Mouse (Mus musculus) testis, adult 2 months (tissue): ENCODE measurements around the gene Osm. TPM values are rescaled to one million over a fixed set of nuclear protein-coding genes. Genes with fewer than 3 reads are reported as not detected.

Experiments used
- H3K27ac ChIP-seq: fragments of 200-500 bp; 2 replicates; pipeline ENCODE4 v1.5.1; 2012; ENCODE audit warnings: low read depth, low read length; ENCODE audit not compliant: control insufficient read depth, insufficient read depth
- H3K27me3 ChIP-seq: fragments of 200-500 bp; 2 replicates; pipeline ENCODE4 v1.6.1; 2012; ENCODE audit warnings: mild to moderate bottlenecking, low read length, moderate library complexity; ENCODE audit not compliant: control insufficient read depth, insufficient read depth
- H3K36me3 ChIP-seq: fragments of 200-500 bp; 2 replicates; pipeline ENCODE4 v1.6.1; 2012; ENCODE audit warnings: mild to moderate bottlenecking, low read length; ENCODE audit not compliant: control insufficient read depth, insufficient read depth
- H3K4me1 ChIP-seq: fragments of 200-500 bp; 2 replicates; pipeline ENCODE4 v1.6.1; 2012; ENCODE audit warnings: low read length; ENCODE audit not compliant: control insufficient read depth, insufficient read depth
- H3K4me3 ChIP-seq: fragments of 200-500 bp; 2 replicates; pipeline ENCODE4 v1.5.1; 2012; ENCODE audit warnings: low read depth, mild to moderate bottlenecking, low read length, moderate library complexity, mixed read lengths; ENCODE audit not compliant: control insufficient read depth
- CTCF ChIP-seq: fragments of 200-500 bp; IDR thresholded peaks from 2 replicates; pipeline ENCODE4 v1.5.1; 2012; ENCODE audit warnings: low read depth, mild to moderate bottlenecking, inconsistent platforms, low read length, moderate library complexity; ENCODE audit not compliant: control insufficient read depth, insufficient read depth, insufficient replicate concordance
- POLR2A ChIP-seq: fragments of 200-500 bp; IDR thresholded peaks from 2 replicates; pipeline ENCODE4 v1.6.1; 2012; ENCODE audit warnings: low read depth, mild to moderate bottlenecking, inconsistent platforms, low read length, moderate library complexity; ENCODE audit not compliant: control insufficient read depth
- polyA plus RNA-seq: library from polyadenylated mRNA; depleted of rRNA; stranded (reverse); fragments of >200 nt; gene quantifications from 2 replicates; pipeline ENCODE4 v1.2.3, GENCODE M21; 2012

Gene Osm
- polyA plus RNA-seq, 1 experiment: not detected

DNA sequence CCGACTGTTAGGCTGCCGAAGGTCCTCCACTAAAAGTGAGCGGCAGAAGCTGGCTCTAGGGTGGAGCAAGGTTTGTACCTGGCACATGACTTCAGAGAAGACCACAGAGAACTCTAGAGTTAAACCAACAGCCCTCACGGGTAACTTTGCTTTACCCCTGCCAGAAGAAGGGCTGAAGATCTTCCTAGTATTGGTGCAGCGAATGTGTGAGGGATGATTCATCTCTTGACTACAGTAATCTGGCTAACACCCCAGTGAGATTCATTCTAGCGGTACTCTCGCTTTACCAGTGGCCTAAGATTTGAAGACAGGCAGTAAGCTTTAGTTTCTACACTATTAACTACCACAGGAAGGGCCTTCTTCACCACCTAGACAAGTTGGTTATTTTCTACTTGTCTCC, 30.3 kb upstream of the Osm start:
- no peak overlapping the region for H3K4me3 ChIP-seq
- no peak overlapping the region for H3K27ac ChIP-seq
- TF ChIP-seq CTCF (no peak), POLR2A (no peak)
- H3K4me1 ChIP-seq: no peaks in the 10 kb centered on the region; the same call in 1 of the 2 replicates
- H3K27me3 ChIP-seq: no peaks in the 10 kb centered on the region
- H3K36me3 ChIP-seq: peaks cover 9% of the 10 kb centered on the region

DNA sequence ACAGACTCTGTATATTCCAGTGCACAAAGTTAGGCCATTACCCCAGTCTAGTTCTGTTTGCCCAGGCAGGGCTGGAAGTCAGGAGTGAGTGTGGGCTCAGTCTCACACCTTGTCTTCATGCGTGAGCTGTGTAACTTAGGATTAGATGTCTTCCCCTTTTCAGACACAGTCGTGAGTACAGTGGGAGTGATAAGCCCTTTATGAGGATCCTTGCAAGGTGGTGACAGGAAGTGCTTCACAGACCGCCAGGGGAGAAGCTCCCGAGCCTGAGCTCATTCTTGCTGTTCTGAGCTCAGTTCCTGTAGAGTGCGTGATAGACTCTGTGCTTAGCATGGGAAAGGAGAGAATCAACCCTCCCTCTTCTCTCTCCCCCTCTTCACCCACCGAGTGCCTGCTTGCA, 29.7 kb upstream of the Osm start:
- no peak overlapping the region for H3K27ac ChIP-seq
- no peak for TF ChIP-seq CTCF
- TF ChIP-seq POLR2A: no peak
- H3K4me1 ChIP-seq: no peaks in the 10 kb centered on the region; the same call in 1 of the 2 replicates
- no peaks in the 10 kb centered on the region for H3K27me3 ChIP-seq
- peaks cover 9% of the 10 kb centered on the region for H3K36me3 ChIP-seq
- no peak overlapping the region for H3K4me3 ChIP-seq

DNA sequence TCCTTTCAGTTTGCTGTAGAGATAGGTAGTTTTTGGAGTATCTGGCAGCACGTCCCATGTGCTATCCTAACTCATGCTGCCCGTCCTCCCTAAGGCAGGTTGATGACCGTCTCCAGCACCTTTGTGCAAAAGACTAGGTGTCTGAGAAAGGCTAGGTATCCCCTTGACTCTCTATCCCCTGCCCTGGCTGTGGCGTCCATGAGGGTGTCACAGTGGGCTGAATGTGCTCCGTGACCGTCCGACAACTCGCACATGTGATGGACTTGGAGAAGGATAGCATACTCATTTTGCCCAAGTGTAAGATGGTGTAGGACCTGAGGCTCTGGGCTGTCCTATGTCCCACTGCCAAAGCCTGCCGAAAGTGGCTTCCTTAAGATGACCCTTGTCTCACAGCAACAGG, 28.6 kb upstream of the Osm start:
- peaks cover 7% of the 10 kb centered on the region for H3K36me3 ChIP-seq
- no peaks in the 10 kb centered on the region for H3K27me3 ChIP-seq
- H3K4me3 ChIP-seq: no peak overlapping the region
- no peaks in the 10 kb centered on the region; the same call in 1 of the 2 replicates for H3K4me1 ChIP-seq
- TF ChIP-seq CTCF (no peak), POLR2A (no peak)
- H3K27ac ChIP-seq: no peak overlapping the region

DNA sequence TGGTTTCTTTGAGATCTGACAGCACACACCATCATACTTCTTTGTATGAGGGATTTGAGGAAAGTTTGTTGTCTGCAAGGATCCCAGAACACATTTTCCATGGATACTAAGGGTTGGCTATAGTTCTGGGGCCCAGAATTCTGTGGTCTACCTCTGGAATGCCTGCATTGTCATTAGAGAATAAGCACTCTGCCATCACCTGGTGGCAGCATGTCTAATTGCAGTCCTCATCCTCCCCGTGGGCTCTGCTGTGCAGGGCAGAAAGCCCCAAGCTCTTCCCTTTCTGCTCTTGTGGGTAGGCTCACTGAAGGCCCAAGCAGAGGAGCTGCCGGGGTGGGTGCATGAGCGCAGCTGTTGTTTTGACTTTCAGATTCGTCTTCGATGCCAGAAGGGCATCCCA, 26.7 kb upstream of the Osm start:
- Histone ChIP-seq H3K27ac (peak overlapping the region; percentile 19), H3K27me3 (no peaks in the 10 kb centered on the region), H3K36me3 (peaks cover 7% of the 10 kb centered on the region), H3K4me1 (peaks cover 2% of the 10 kb centered on the region; the same call in 1 of the 2 replicates), H3K4me3 (peak overlapping the region; percentile 60)
- TF ChIP-seq CTCF (peak; percentile 34; the same call in 1 of the 2 replicates), POLR2A (no peak)

DNA sequence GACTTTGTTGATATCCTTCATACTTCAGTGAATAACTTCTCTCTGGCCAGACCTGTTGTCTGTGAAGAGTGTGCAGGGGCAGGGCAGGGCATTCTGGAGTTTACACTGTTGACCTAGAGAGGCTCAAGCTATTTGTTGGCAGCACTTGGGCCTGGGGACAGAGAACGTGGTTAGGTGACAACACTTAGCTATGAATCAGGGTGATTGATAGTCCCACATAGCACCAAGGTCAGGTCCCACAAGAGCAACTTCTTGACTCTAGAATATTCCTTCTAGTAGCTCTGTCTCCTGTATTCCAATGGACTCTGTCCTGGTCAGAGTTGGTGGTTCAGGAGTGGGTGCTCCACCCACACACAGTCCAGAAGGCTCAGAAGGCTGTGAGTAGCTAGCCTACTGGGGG, 25.4 kb upstream of the Osm start:
- H3K27me3 ChIP-seq: no peaks in the 10 kb centered on the region
- no peak overlapping the region for H3K27ac ChIP-seq
- peaks cover 7% of the 10 kb centered on the region for H3K36me3 ChIP-seq
- TF ChIP-seq CTCF (no peak), POLR2A (no peak)
- H3K4me1 ChIP-seq: peaks cover 2% of the 10 kb centered on the region; the same call in 1 of the 2 replicates
- peak overlapping the region; percentile 60 for H3K4me3 ChIP-seq

DNA sequence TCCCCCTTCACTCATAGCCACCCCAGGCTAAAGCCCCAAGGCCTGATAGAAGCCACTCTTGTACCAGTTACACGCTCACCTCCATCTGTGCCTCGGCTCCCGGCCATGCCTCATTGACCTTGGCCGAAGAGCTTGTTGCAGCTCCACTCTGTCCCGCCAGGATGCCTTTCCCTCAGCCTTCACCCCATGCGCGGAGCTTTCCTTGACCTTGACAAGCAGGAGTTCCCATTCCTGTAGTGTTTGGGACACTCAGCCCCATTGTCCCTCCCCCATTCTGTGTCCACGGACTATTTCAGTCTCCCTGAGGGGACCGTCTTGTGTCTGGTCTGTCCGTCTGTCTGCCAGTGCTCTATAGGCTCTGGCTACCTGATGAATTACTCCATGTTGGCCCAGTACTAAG, 23.1 kb upstream of the Osm start:
- H3K27me3 ChIP-seq: no peaks in the 10 kb centered on the region
- peaks cover 3% of the 10 kb centered on the region; the same call in 1 of the 2 replicates for H3K36me3 ChIP-seq
- TF ChIP-seq POLR2A: no peak
- peak; percentile 27; the same call in 1 of the 2 replicates for TF ChIP-seq CTCF

DNA sequence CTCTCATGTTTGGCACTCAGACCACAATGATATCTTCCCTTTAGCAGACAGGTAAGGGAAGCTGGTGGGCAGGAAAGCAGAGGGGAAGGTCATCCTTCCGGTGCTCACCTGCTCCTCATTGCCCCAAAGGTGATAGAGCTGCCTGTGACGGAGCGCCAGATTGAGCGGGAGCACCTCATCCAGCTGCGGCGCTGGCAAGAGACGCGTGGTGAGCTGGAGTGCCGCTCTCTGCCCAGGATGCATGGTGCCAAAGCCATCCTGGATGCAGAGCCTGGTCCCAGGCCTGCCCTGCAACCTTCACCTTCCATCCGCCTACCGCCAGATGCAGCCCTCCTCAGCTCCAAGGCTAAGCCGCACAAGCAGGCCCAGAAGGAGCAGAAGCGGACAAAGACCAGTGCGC, 21.6 kb upstream of the Osm start:
- H3K4me3 ChIP-seq: no peak overlapping the region
- TF ChIP-seq CTCF (no peak), POLR2A (no peak)
- H3K27me3 ChIP-seq: no peaks in the 10 kb centered on the region
- H3K27ac ChIP-seq: no peak overlapping the region
- H3K4me1 ChIP-seq: peaks cover 12% of the 10 kb centered on the region
- H3K36me3 ChIP-seq: peaks cover 3% of the 10 kb centered on the region; the same call in 1 of the 2 replicates

More for the DNA sequence above, 23.1 kb upstream of the Osm start:
- peaks cover 9% of the 10 kb centered on the region for H3K4me1 ChIP-seq
- peak overlapping the region; percentile 45 for H3K27ac ChIP-seq
- H3K4me3 ChIP-seq: no peak overlapping the region
